Mouse (Mus musculus) liver, embryonic 15.5 days (tissue): ENCODE data around the gene Rps11. TPM values are rescaled to one million over a fixed set of nuclear protein-coding genes. Genes with fewer than 3 reads are reported as not detected.
A peak's percentile ranks its signal among the peaks of the same experiment; 100 is the strongest.
"Not testable (repeated sequence)": the region's sequence is repeated elsewhere in the genome, so short reads cannot be mapped to it uniquely, and the experiment has no call there.

ENCODE experiments used
- ATAC-seq: fragments of 200-750 bp; cut with Nextera tagmentation; 2 replicates; pipeline ENCODE4 v1.8.0; 2017; ENCODE audit warnings: moderate number of reproducible peaks, mild to moderate bottlenecking, moderate library complexity; ENCODE audit not compliant: insufficient read depth
- H3K27ac ChIP-seq: fragments of 300-500 bp; sonication (generic); replicated peaks from 2 replicates; pipeline ENCODE4 v1.5.1; 2015; ENCODE audit warnings: mild to moderate bottlenecking, inconsistent platforms
- H3K27me3 ChIP-seq: fragments of 300-500 bp; sonication (generic); 2 replicates; pipeline ENCODE4 v1.6.1; 2015; ENCODE audit warnings: mild to moderate bottlenecking, inconsistent platforms
- H3K36me3 ChIP-seq: fragments of 300-500 bp; sonication (generic); replicated peaks from 2 replicates; pipeline ENCODE4 v1.6.1; 2015; ENCODE audit warnings: moderate library complexity, mild to moderate bottlenecking, inconsistent platforms
- H3K4me1 ChIP-seq: fragments of 300-500 bp; sonication (generic); replicated peaks from 2 replicates; pipeline ENCODE4 v1.6.1; 2015; ENCODE audit warnings: inconsistent platforms
- H3K4me2 ChIP-seq: fragments of 300-500 bp; sonication (generic); 2 replicates; pipeline ENCODE4 v1.6.1; 2015; ENCODE audit warnings: moderate library complexity, mild to moderate bottlenecking, inconsistent platforms
- H3K4me3 ChIP-seq: fragments of 300-500 bp; sonication (generic); replicated peaks from 2 replicates; pipeline ENCODE4 v1.5.1; 2015; ENCODE audit warnings: mild to moderate bottlenecking, inconsistent platforms
- H3K9ac ChIP-seq: fragments of 300-500 bp; sonication (generic); 2 replicates; pipeline ENCODE4 v1.6.1; 2015; ENCODE audit warnings: moderate library complexity, mild to moderate bottlenecking, inconsistent platforms
- H3K9me3 ChIP-seq: fragments of 300-500 bp; sonication (generic); replicated peaks from 2 replicates; pipeline ENCODE4 v1.6.1; 2016; ENCODE audit warnings: inconsistent platforms
- WGBS: fragments of 180-500 bp; shearing (Covaris S2); methylation state at CpG from one replicate; pipeline ENCODE4 v1.1.7; 2015; ENCODE audit warnings: mixed read lengths; ENCODE audit not compliant: insufficient replicate concordance; 5-methylcytosine and 5-hydroxymethylcytosine counted together
- polyA plus RNA-seq: library from polyadenylated mRNA; unstranded; fragments of >200 nt; fragmentation: Nextera tagmentation; extraction: Ambion mirVana; gene quantifications from 2 replicates; pipeline ENCODE4 v1.2.1, GENCODE M21; 2015

Rps11 gene
- polyA plus RNA-seq, 1 experiment from 2014 or later, result 768 TPM

DNA sequence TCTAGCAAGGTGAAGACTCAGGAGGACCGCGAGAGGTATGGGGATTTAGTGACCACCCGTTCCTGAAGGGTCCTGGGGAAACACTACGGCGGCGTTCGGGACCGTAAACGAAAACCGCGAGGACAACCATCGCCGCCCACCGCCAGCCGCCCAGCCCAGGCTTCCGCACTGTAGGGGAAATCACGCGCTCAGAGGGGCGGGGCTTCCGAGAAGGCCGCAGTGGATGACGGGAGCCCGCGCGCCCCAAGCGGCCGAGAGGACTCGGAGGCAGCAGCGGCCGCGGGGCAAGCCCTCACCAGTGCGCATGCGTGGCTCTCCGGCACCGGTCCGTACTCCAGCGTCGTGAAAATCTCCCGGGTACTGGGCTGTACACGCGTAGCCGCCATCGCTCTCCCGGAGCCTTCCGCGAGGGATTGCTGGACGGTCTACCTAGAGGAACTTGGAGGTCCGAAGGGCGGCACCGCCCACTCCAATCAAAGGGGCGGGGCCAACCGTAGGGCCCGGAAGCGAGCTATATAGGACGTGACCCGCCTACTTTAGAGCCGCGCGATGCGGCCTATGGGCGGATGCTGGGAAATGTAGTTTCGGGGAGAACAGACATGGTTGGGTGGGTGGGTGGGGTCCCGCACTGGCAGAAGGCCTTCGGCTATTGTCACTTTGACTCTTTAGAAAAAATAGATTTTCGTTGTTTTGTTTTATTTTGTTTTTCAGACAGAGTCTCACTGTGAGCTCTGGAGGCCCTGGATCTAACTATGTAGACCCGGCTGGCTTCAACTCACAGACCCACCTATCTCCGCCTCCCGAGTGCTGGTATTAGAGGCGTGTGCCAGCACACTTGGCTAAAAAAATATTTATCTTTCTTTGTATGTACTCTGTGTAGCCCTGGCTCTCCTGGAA, 30.1 kb upstream of the Rps11 start, which contains the start of the genes Pih1d1 and Aldh16a1:
Gene Pih1d1, plus strand, starts transcription at position 208 of the 897 bp plus-strand sequence.
Gene Aldh16a1, minus strand, starts transcription at position 489 of the 897 bp plus-strand sequence.
- H3K4me2 ChIP-seq, result peak within 1 kb of the TSS; percentile 89
- peak within 1 kb of the TSS; percentile 95 for H3K27ac ChIP-seq
- H3K9ac ChIP-seq, result peak within 1 kb of the TSS; percentile 91
- H3K4me1 ChIP-seq, result peaks cover 39% of the 10 kb centered on the region
- H3K9me3 ChIP-seq, result no peaks in the 10 kb centered on the region
- H3K36me3 ChIP-seq, result peaks cover 10% of the 10 kb centered on the region
- peak; percentile 93 for ATAC-seq
- no peaks in the 10 kb centered on the region for H3K27me3 ChIP-seq
- 3% methylated on average over 69 of the region's 69 CpGs for WGBS
- peak within 1 kb of the TSS; percentile 90 for H3K4me3 ChIP-seq

DNA sequence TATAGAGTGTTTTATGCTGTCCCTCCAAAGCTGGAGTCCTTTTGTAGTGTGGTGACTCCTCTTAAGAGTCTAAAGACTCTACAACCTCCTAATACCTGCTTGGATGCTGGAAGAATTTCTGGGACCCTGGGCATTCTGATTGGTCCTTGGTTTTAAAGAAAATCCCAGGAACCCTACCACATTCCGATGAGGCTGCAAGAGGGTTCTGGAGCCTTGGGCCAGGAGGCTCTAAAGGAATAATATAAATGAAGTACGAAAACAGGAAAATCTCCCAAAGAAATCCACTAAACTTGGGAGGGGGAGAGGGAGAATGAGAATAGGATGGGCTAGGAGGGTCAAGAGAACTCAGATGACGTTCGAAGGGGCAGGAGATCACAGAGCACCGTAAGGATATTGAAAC, 29.3 kb upstream of the Rps11 start:
- H3K9ac ChIP-seq, result peak overlapping the region; percentile 91
- 2% methylated on average over 5 of the region's 5 CpGs for WGBS
- H3K9me3 ChIP-seq, result no peaks in the 10 kb centered on the region
- H3K36me3 ChIP-seq, result peaks cover 9% of the 10 kb centered on the region; the same call in 1 of the 2 replicates
- no peak for ATAC-seq
- H3K4me1 ChIP-seq, result peaks cover 39% of the 10 kb centered on the region
- peak overlapping the region; percentile 95 for H3K27ac ChIP-seq
- H3K4me3 ChIP-seq, result peak overlapping the region; percentile 90
- peak overlapping the region; percentile 89 for H3K4me2 ChIP-seq
- H3K27me3 ChIP-seq, result no peaks in the 10 kb centered on the region

DNA sequence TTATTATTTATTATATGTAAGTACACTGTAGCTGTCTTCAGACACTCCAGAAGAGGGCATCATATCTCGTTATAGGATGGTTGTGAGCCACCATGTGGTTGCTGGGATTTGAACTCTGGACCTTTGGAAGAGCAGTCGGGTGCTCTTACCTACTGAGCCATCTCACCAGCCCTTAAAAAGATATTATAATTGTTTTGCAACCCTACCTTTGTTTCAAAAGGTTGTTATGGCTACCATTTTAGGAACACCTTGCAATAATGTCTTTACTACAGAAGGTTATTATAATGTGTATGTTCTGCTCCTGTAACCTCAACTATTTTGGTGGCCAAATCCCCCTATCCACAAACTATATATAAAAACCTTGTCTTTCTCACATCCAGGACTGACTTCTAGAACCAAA, 28.8 kb upstream of the Rps11 start:
- not testable (repeated sequence) for H3K9me3 ChIP-seq, ATAC-seq, H3K27me3 ChIP-seq, H3K36me3 ChIP-seq
- Histone ChIP-seq H3K4me2 (peak overlapping the region; percentile 89), H3K4me1 (peaks cover 44% of the 10 kb centered on the region), H3K9ac (peak overlapping the region; percentile 91), H3K4me3 (peak overlapping the region; percentile 90), H3K27ac (peak overlapping the region; percentile 95; the same call in 1 of the 2 replicates)
- 68% methylated on average over 2 of the region's 2 CpGs for WGBS

DNA sequence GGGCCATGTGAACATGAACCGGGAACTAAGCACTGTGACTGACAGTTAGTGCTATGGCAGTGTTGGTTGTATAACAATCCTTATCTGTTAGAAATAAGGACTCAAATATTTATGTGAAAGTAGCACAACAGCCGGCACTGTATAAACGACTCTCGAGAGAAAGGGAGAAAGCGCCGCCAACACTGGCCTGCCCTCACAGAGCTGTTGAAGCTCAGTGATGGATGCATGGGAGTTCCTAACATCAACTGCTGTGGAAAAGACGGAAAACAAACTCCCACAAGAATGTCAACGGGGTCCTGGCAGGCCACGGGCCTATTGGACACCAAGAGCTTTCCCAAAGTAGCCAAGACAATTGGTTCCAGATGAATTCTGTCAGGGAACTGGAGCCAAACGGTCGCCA, 27.1 kb upstream of the Rps11 start:
- Histone ChIP-seq H3K36me3 (peaks cover 7% of the 10 kb centered on the region; the same call in 1 of the 2 replicates), H3K9ac (no peak overlapping the region), H3K4me3 (no peak overlapping the region), H3K27ac (no peak overlapping the region), H3K9me3 (no peaks in the 10 kb centered on the region), H3K4me2 (no peak overlapping the region), H3K27me3 (no peaks in the 10 kb centered on the region), H3K4me1 (peaks cover 52% of the 10 kb centered on the region)
- ATAC-seq, result no peak
- WGBS, result 65% methylated on average over 11 of the region's 11 CpGs

DNA sequence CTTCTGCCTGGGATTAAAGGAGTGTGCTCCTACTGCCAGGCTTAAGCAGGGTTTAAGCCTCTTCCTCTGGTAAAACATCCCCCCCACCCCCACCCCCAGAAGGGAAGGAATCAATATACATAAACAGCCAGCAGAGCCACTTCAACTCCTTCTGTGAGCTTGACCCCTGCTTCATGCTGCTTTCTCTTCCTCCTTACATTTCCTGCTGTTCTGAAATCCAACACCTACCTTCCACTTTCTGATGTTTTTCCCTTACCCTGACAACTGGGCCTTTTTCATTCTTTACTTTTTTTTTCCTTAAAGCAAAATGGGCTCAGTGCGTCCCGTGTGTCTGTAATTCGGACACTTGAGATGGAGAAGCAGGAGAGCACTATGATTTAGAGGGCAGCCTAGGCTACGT, 26.1 kb upstream of the Rps11 start:
- 70% methylated on average over 4 of the region's 4 CpGs for WGBS
- H3K36me3 ChIP-seq, result peaks cover 17% of the 10 kb centered on the region
- ATAC-seq, result no peak
- H3K4me2 ChIP-seq, result no peak overlapping the region
- no peaks in the 10 kb centered on the region for H3K27me3 ChIP-seq
- no peak overlapping the region for H3K9ac ChIP-seq
- no peak overlapping the region for H3K4me3 ChIP-seq
- H3K4me1 ChIP-seq, result peaks cover 48% of the 10 kb centered on the region
- H3K27ac ChIP-seq, result no peak overlapping the region
- no peaks in the 10 kb centered on the region for H3K9me3 ChIP-seq

DNA sequence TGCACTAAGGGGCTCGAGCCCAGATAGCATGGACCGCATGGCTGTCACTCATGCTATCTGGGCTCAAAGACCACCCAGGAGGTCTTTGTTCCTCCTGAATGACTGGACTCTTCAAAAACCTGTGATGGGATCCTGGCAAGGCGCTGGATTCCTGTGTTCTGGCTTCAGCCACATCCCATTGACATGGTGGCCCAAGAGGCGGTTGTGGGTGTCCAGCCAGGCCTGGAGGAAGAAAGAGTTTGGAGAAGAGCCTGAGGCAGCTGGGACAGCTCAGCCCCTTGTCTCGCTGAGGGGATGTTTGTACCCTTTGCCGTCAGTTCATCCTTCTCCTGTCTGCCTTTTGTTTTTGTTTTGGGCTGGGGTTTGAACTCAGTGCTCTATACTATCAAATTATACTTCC, 25.3 kb upstream of the Rps11 start:
- Histone ChIP-seq H3K4me3 (no peak overlapping the region), H3K27ac (no peak overlapping the region), H3K9me3 (no peaks in the 10 kb centered on the region), H3K4me2 (no peak overlapping the region), H3K4me1 (peaks cover 40% of the 10 kb centered on the region), H3K36me3 (peaks cover 21% of the 10 kb centered on the region), H3K27me3 (no peaks in the 10 kb centered on the region), H3K9ac (no peak overlapping the region)
- WGBS, result 75% methylated on average over 6 of the region's 6 CpGs
- ATAC-seq, result no peak

DNA sequence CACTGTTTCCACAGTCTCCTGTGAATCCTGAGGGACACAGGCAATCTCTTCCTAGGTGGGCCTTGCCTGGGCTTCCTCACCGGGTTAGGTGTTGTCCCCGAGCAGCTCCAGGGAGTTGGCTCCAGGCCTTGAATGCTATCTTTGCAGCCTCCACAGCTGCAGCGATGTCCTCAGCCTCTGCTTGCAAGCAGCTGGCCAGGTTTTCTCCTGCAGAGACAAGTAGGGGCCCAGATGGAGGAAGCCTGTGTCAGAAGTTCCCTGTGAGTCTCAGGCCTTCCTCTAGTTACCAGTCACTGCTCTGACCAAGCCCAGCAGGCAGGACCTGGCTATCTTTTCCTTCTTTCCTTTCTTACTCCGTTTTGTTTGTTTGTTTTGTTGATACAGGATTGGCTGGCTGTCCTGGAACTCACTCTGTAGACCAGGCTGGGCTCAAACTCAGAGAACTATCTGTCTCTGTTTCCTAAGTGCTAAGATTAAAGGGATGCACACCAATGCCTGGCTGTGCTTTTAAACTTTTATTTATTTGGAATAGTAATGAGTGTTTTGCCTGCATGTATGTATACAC, 24.4 kb upstream of the Rps11 start:
- no peak overlapping the region for H3K27ac ChIP-seq
- no peak overlapping the region for H3K9ac ChIP-seq
- no peak for ATAC-seq
- no peaks in the 10 kb centered on the region for H3K9me3 ChIP-seq
- peaks cover 37% of the 10 kb centered on the region for H3K4me1 ChIP-seq
- 50% methylated on average over 4 of the region's 4 CpGs for WGBS
- no peak overlapping the region for H3K4me2 ChIP-seq
- no peaks in the 10 kb centered on the region for H3K27me3 ChIP-seq
- H3K36me3 ChIP-seq, result peaks cover 30% of the 10 kb centered on the region
- no peak overlapping the region for H3K4me3 ChIP-seq

DNA sequence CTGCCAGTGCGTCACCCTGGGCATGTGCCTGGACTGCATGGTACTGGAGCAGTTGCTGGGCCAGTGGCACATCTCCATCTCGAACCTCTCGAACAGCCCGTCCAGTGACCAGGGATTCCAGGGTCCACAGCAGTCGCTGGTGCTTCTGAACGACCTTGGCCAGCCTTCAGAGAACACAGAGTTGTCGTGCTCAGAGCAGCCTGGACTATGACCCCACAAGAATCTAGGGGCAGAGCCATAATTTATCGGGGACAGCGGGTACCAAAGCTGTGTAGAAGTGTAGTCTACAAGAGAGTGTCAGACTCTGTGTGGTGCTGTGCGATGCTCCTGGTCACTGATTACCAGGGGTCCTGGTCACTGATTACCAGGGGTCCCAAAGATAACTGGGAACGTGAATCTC, 23.7 kb upstream of the Rps11 start:
- H3K27ac ChIP-seq, result no peak overlapping the region
- ATAC-seq, result peak; percentile 34
- 75% methylated on average over 11 of the region's 11 CpGs for WGBS
- H3K4me2 ChIP-seq, result no peak overlapping the region
- H3K4me1 ChIP-seq, result peaks cover 30% of the 10 kb centered on the region
- peaks cover 36% of the 10 kb centered on the region for H3K36me3 ChIP-seq
- no peaks in the 10 kb centered on the region for H3K27me3 ChIP-seq
- H3K9ac ChIP-seq, result no peak overlapping the region
- H3K9me3 ChIP-seq, result no peaks in the 10 kb centered on the region
- no peak overlapping the region for H3K4me3 ChIP-seq

DNA sequence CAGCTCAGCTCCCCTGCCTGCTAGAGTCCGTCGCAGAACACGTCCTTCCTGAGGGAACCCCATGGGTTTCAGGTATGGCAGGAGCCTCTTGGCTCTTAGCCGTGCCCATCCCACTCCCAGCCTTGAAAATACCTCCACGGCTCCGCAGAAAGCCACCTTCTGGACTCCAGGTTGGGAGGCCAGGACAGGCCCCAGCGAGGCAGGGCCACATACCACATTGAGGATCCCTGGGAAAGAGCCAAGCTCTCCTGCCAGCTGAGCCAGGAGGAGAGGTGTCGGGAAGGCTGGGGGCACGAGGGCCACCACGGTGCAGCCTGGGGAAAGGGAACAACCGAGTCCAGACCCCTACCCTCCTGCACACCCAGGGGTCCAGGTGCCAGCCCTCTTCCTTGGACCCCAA, 23.0 kb upstream of the Rps11 start:
- no peak overlapping the region for H3K4me3 ChIP-seq
- peaks cover 30% of the 10 kb centered on the region for H3K4me1 ChIP-seq
- no peak for ATAC-seq
- no peaks in the 10 kb centered on the region for H3K9me3 ChIP-seq
- WGBS, result 86% methylated on average over 11 of the region's 11 CpGs
- peaks cover 43% of the 10 kb centered on the region for H3K36me3 ChIP-seq
- H3K9ac ChIP-seq, result no peak overlapping the region
- no peak overlapping the region for H3K4me2 ChIP-seq
- no peak overlapping the region for H3K27ac ChIP-seq
- no peaks in the 10 kb centered on the region for H3K27me3 ChIP-seq

DNA sequence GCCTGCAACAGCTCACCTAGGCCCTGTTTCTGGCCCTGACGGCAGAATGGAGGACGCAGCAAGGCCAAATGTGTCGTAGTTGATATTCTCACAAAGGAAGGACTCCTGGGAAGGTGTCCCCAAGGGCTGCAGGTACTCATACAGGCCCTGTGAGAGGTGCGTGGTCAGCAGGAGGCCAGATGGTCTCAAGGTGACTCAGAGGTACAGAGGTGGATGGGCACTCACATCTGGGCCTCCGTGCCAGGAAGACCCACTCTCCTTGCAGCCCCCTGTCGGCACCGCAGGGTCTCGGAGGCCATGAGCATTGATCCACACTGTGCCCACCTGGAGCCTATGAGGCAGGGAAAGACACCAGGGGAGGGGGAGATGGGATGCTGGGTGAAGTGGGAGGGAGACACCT, 21.2 kb upstream of the Rps11 start:
- Histone ChIP-seq H3K4me3 (no peak overlapping the region), H3K27ac (no peak overlapping the region), H3K4me1 (peaks cover 19% of the 10 kb centered on the region; the same call in 1 of the 2 replicates), H3K9me3 (no peaks in the 10 kb centered on the region), H3K4me2 (no peak overlapping the region), H3K36me3 (peaks cover 49% of the 10 kb centered on the region), H3K27me3 (no peaks in the 10 kb centered on the region), H3K9ac (no peak overlapping the region)
- 85% methylated on average over 8 of the region's 8 CpGs for WGBS
- ATAC-seq, result no peak

DNA sequence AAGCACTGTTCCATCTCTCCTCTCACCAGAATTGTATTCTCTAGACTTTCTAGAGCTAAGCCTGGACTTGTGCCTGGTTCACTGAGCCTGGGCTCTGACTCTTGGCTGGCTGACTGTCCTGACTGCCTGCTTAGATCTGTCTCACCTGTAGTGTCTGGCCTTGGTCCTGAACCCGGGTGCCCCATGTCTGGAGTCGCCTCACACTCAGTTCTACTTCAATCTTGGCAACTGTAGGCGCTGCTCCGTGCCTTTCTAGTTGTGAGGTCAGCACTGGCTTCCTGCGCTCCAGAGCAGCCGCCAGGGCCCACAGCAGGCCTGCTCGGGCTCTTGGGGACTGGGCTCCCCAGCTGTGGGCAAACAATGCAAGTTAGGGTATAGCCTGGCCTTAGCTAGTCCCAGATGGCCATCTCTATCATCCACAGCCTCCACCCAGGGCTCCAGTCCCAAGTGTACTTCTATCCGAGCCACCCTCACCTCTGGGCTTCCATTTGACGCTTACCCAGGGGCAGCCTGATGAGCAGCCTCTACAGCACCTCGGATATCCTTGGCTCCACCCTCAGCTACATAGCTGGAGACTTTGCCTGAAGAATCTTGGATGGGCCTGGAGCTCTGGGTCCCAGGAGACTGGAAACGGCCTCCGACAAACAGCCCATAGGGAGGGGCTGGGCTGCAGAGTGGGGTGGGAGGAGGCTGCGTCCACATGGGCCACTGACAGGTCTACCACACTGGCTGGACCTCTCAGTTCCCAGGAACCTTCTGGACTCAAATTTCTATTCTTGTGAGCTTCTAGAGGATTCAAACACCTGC, 20.3 kb upstream of the Rps11 start:
- H3K27me3 ChIP-seq, result no peaks in the 10 kb centered on the region
- peaks cover 49% of the 10 kb centered on the region for H3K36me3 ChIP-seq
- no peak overlapping the region for H3K4me2 ChIP-seq
- H3K4me1 ChIP-seq, result peaks cover 17% of the 10 kb centered on the region; the same call in 1 of the 2 replicates
- WGBS, result 77% methylated on average over 13 of the region's 13 CpGs
- no peak for ATAC-seq
- H3K9me3 ChIP-seq, result no peaks in the 10 kb centered on the region
- H3K9ac ChIP-seq, result no peak overlapping the region
- H3K27ac ChIP-seq, result no peak overlapping the region
- no peak overlapping the region for H3K4me3 ChIP-seq
